In the genomic region with DNA sequence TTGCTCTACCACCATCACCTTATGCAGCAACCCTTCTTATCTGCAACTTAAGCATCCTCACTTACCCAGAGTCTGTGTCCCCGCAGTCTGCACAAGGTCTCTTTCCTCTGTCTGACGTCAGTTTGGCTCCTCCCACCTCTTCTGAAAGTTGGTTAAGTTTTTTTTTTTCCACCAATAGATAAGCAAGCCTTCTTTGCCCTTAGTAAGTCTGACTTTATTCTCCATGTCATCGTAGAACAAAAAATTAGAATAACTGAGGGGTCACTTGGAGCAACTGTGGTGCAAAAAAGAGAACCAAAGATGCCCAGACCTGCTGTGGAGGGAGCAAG, we compare ENCODE assay signal across 21 mouse cellular contexts.
"Had no signal": no experiment of that assay in that cellular context is flagged by ENCODE, and none has a peak within 500 bp of the region (broad histone marks: within the 10 kb centered on the region; RNA-seq: fewer than 3 reads in every experiment).

No protein-coding gene starts in this region.

- H3K36me3 ChIP-seq: heart, embryonic 13.5 days; heart, embryonic 15.5 days; hindbrain, embryonic 13.5 days; hindbrain, embryonic 15.5 days; limb, embryonic 10.5 days; limb, embryonic 12.5 days had no signal

- ATAC-seq: hindbrain, postnatal 0 days had no signal

- H3K4me1 ChIP-seq: heart, embryonic 15.5 days; hindbrain, embryonic 13.5 days; hindbrain, embryonic 15.5 days; limb, embryonic 10.5 days had no signal

- H3K4me2 ChIP-seq: heart, embryonic 11.5 days; heart, embryonic 13.5 days; heart, embryonic 15.5 days; hindbrain, embryonic 13.5 days; hindbrain, embryonic 15.5 days; limb, embryonic 12.5 days had no signal

- H3K9ac ChIP-seq: heart, embryonic 13.5 days; heart, embryonic 15.5 days; hindbrain, embryonic 13.5 days; hindbrain, embryonic 15.5 days; limb, embryonic 12.5 days had no signal

- H3K27ac ChIP-seq: heart, adult 2 months; heart, embryonic 13.5 days; heart, embryonic 15.5 days; hindbrain, embryonic 13.5 days; hindbrain, embryonic 15.5 days; hindbrain, postnatal 0 days; layer of hippocampus, adult 2 months; left cerebral cortex, adult 2 months; limb, embryonic 10.5 days; limb, embryonic 12.5 days had no signal

- H3K9me3 ChIP-seq: heart, embryonic 13.5 days; heart, embryonic 15.5 days; hindbrain, embryonic 13.5 days; hindbrain, embryonic 15.5 days; limb, embryonic 10.5 days; limb, embryonic 12.5 days had no signal

- DNase-seq: gastrocnemius, postnatal 14 days; gastrocnemius, postnatal 36 days; heart, adult 11 months; heart, adult 2 months; heart, postnatal 14 days; heart, postnatal 36 days; kidney, adult 11 months; kidney, adult 8-10 months; kidney, postnatal 10 days; kidney, postnatal 25 days; liver had no signal

- H3K4me3 ChIP-seq: heart, adult 2 months; heart, embryonic 13.5 days; heart, embryonic 15.5 days; hindbrain, embryonic 13.5 days; hindbrain, embryonic 15.5 days; layer of hippocampus, adult 2 months; left cerebral cortex, adult 2 months; limb, embryonic 10.5 days; limb, embryonic 12.5 days had no signal

- H3K27me3 ChIP-seq: heart, embryonic 13.5 days; heart, embryonic 15.5 days; hindbrain, embryonic 13.5 days; hindbrain, embryonic 15.5 days; limb, embryonic 12.5 days had no signal
